Mouse (Mus musculus): ENCODE data around the gene Tmem86a. TPM values are rescaled to one million over a fixed set of nuclear protein-coding genes. Genes with fewer than 3 reads are reported as not detected.
"Not testable (repeated sequence)": the region's sequence is repeated elsewhere in the genome, so short reads cannot be mapped to it uniquely, and the experiment has no call there.

Gene Tmem86a
- 100 to 1,000 TPM in 1 of 4 experiments, 10 to 100 TPM in 3; 37.9 to 108 (median 75.8) TPM for total RNA-seq (2022)

GRCm38 (mm10) chr7:47050366-47050765, at the start of gene Tmem86a:
Gene Tmem86a, plus strand, starts transcription at chr7:47050601.
- DNase-seq = peak; percentile 94

GRCm38 (mm10) chr7:47000644-47000983, 49.8 kb upstream of the Tmem86a start:
- no peak for DNase-seq

GRCm38 (mm10) chr7:47001125-47001899, 49.1 kb upstream of the Tmem86a start:
- DNase-seq = no peak

- no peak for DNase-seq
Measured at GRCm38 (mm10) chr7:47001900-47002275, 48.5 kb upstream of the Tmem86a start.

- DNase-seq = no peak
Measured at GRCm38 (mm10) chr7:47003411-47004115, 46.8 kb upstream of the Tmem86a start.

GRCm38 (mm10) chr7:47007109-47007780, 43.2 kb upstream of the Tmem86a start:
- no peak for DNase-seq

GRCm38 (mm10) chr7:47007818-47008167, 42.6 kb upstream of the Tmem86a start:
- no peak for DNase-seq

- peak; percentile 98 for DNase-seq
Measured at GRCm38 (mm10) chr7:47008168-47008993, 42.0 kb upstream of the Tmem86a start, which contains the start of gene Spty2d1. Gene Spty2d1, minus strand, starts transcription at chr7:47008411.

GRCm38 (mm10) chr7:47013131-47013767, 37.2 kb upstream of the Tmem86a start:
- DNase-seq = no peak

GRCm38 (mm10) chr7:47014564-47015389, 35.6 kb upstream of the Tmem86a start:
- no peak for DNase-seq

GRCm38 (mm10) chr7:47015390-47016065, 34.9 kb upstream of the Tmem86a start:
- peak; percentile 80 for DNase-seq

GRCm38 (mm10) chr7:47016602-47017001, 33.8 kb upstream of the Tmem86a start:
- DNase-seq = no peak

- no peak for DNase-seq
Measured at GRCm38 (mm10) chr7:47017146-47017545, 33.3 kb upstream of the Tmem86a start.

GRCm38 (mm10) chr7:47019641-47020040, 30.8 kb upstream of the Tmem86a start:
- DNase-seq = no peak

GRCm38 (mm10) chr7:47020956-47021355, 29.4 kb upstream of the Tmem86a start:
- DNase-seq = no peak

- no peak for DNase-seq
Measured at GRCm38 (mm10) chr7:47022482-47022881, 27.9 kb upstream of the Tmem86a start.

- DNase-seq = peak; percentile 53
Measured at GRCm38 (mm10) chr7:47023530-47023929, 26.9 kb upstream of the Tmem86a start.

GRCm38 (mm10) chr7:47024454-47024853, 25.9 kb upstream of the Tmem86a start:
- no peak for DNase-seq

GRCm38 (mm10) chr7:47025429-47025828, 25.0 kb upstream of the Tmem86a start:
- DNase-seq = no peak

GRCm38 (mm10) chr7:47026899-47027298, 23.5 kb upstream of the Tmem86a start:
- DNase-seq = not testable (repeated sequence)
